Mouse (Mus musculus): ENCODE data around the gene Haus8.

DNA sequence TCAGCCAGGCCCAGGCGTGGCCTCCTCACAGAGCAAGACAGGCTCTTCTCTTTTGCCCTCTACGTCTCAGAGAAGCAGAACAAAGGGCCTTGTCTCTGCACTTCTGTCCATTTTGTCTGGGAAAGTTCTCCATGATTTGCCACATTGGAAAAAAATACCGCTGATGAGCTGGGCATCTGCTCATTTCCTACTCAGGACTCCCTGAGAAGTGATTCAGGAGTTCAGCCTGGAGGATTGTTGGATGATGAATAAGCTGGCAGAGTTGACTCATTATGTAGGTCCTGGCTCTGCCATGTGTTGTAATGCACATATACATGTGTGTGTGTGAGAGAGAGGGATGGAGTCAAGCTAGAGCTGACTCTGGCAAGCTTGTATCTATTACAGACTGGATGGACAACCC is 3.4 kb upstream of the Haus8 start:
- TF ChIP-seq CTCF (conservative IDR thresholded peaks at IDR 0.05; ENCODE audit: insufficient read depth, insufficient read length, low read depth, low read length) (no peak), POLR2A (IDR thresholded peaks at IDR 0.05; ENCODE audit: low read depth, low read length) (no peak)
